Mouse (Mus musculus) erythroblast, embryonic 14.5 days (primary cell): ENCODE results near the gene Hnrnpul1.

ENCODE experiments used
- GATA1 ChIP-seq: IDR thresholded peaks from 2 replicates; pipeline ENCODE4 v1.6.1; 2012; ENCODE audit warnings: low read length, inconsistent platforms, mixed read lengths
- TAL1 ChIP-seq: IDR thresholded peaks from 3 replicates; pipeline ENCODE4 v1.6.1; 2012; ENCODE audit warnings: low read length, inconsistent platforms, mixed read lengths

GRCm38 (mm10) chr7:25703793-25704494, 50.6 kb downstream of the Hnrnpul1 start:
- TF ChIP-seq TAL1 (no peak), GATA1 (no peak)
